In genomic region chr9:92147555-92148248, GRCm38 (mm10) we compare ENCODE assay signal across 9 mouse cellular contexts. TPM values are rescaled to one million over a fixed set of nuclear protein-coding genes. Genes with fewer than 3 reads are reported as not detected.
A peak's percentile ranks its signal among the peaks of the same experiment; 100 is the strongest.
DNase-seq lines count a peak whose midpoint lies in the region; ATAC-seq and TF ChIP-seq lines count a peak whose summit lies in the region.
"Had no signal": no experiment of that assay in that cellular context is flagged by ENCODE, and none has a peak within 500 bp of the region (broad histone marks: within the 10 kb centered on the region; RNA-seq: fewer than 3 reads in every experiment).

No protein-coding gene starts in this region.

- H3K27ac ChIP-seq in heart, embryonic 12.5 days (ENCODE audit: poor library complexity, severe bottlenecking): no peak overlapping the region
- no peak overlapping the region for H3K27ac ChIP-seq in hindbrain, postnatal 0 days
- H3K27ac ChIP-seq in midbrain, embryonic 16.5 days (ENCODE audit: low read length): no peak overlapping the region
- H3K27ac ChIP-seq in thymus, adult 2 months (ENCODE audit: control insufficient read depth, insufficient read depth, low read length): no peak overlapping the region

- TF ChIP-seq POLR2A in thymus, adult 2 months (IDR thresholded peaks at IDR 0.05; ENCODE audit: control insufficient read depth, extremely low read depth, insufficient read depth, low read length, poor library complexity): no peak

- DNase-seq in heart, adult 8-10 months (ENCODE audit: low spot score): peak; percentile 14
- DNase-seq in cerebellum, adult 8-10 months: peak; percentile 33
- peak; percentile 79 for DNase-seq in hindbrain, postnatal 0 days (ENCODE audit: low spot score)
- DNase-seq in thymus, adult 2 months: no peak
- no peak for DNase-seq in ovary, postnatal 10 days (ENCODE audit: low spot score)

- peak; percentile 69 for TF ChIP-seq CTCF in hindbrain, postnatal 0 days (IDR thresholded peaks at IDR 0.05; ENCODE audit: low read depth)
- TF ChIP-seq CTCF in thymus, adult 2 months (IDR thresholded peaks at IDR 0.05; ENCODE audit: borderline replicate concordance, control insufficient read depth, extremely low read depth, insufficient read depth, low read length, poor library complexity): no peak

- no peak for ATAC-seq in heart, embryonic 12.5 days (ENCODE audit: insufficient number of reproducible peaks, low FRiP score)
- ATAC-seq in CD4-positive, CD25-positive, alpha-beta regulatory T cell, adult 4 months: peak; percentile 97
- ATAC-seq in hindbrain, postnatal 0 days: peak; percentile 83
- ATAC-seq in midbrain, embryonic 16.5 days: peak; percentile 84

- H3K9ac ChIP-seq in heart, embryonic 12.5 days: no peak overlapping the region
- H3K9ac ChIP-seq in hindbrain, postnatal 0 days (replicated peaks; ENCODE audit: low read length): no peak overlapping the region
- H3K9ac ChIP-seq in midbrain, embryonic 16.5 days (ENCODE audit: low read depth, low read length): no peak overlapping the region

- no peak overlapping the region for H3K4me2 ChIP-seq in heart, embryonic 12.5 days
- no peak overlapping the region for H3K4me2 ChIP-seq in hindbrain, postnatal 0 days (ENCODE audit: low read depth, low read length)
- no peak overlapping the region for H3K4me2 ChIP-seq in midbrain, embryonic 16.5 days (ENCODE audit: low read length)

- H3K9me3 ChIP-seq in heart, embryonic 12.5 days (replicated peaks): no peaks in the 10 kb centered on the region
- H3K9me3 ChIP-seq in hindbrain, postnatal 0 days (ENCODE audit: low read length): no peaks in the 10 kb centered on the region
- H3K9me3 ChIP-seq in midbrain, embryonic 16.5 days (replicated peaks; ENCODE audit: control insufficient read depth, low read length, poor library complexity, severe bottlenecking): no peaks in the 10 kb centered on the region

- 19% methylated on average over 7 of the region's 7 CpGs for WGBS in heart, embryonic 12.5 days
- 20% methylated on average over 7 of the region's 7 CpGs for WGBS in hindbrain, postnatal 0 days
- 22% methylated on average over 7 of the region's 7 CpGs for WGBS in midbrain, embryonic 16.5 days
- WGBS in thymus, adult 2 months: 28% methylated on average over 7 of the region's 7 CpGs

- no peaks in the 10 kb centered on the region for H3K4me1 ChIP-seq in heart, embryonic 12.5 days (replicated peaks)
- H3K4me1 ChIP-seq in hindbrain, postnatal 0 days (ENCODE audit: insufficient read depth, low read length): no peaks in the 10 kb centered on the region
- no peaks in the 10 kb centered on the region for H3K4me1 ChIP-seq in midbrain, embryonic 16.5 days (ENCODE audit: control insufficient read depth, insufficient read depth, low read length)
- no peaks in the 10 kb centered on the region for H3K4me1 ChIP-seq in thymus, adult 2 months (replicated peaks; ENCODE audit: control insufficient read depth, insufficient read depth, low read length)

- no peaks in the 10 kb centered on the region for H3K36me3 ChIP-seq in heart, embryonic 12.5 days
- no peaks in the 10 kb centered on the region for H3K36me3 ChIP-seq in hindbrain, postnatal 0 days (ENCODE audit: insufficient read depth, low read length)
- H3K36me3 ChIP-seq in midbrain, embryonic 16.5 days (ENCODE audit: control insufficient read depth, insufficient read depth, low read length): no peaks in the 10 kb centered on the region
- H3K36me3 ChIP-seq in thymus, adult 2 months (ENCODE audit: control insufficient read depth, insufficient read depth, low read length): no peaks in the 10 kb centered on the region

- H3K4me3 ChIP-seq in heart, embryonic 12.5 days: no peak overlapping the region
- no peak overlapping the region for H3K4me3 ChIP-seq in hindbrain, postnatal 0 days (ENCODE audit: low read length)
- no peak overlapping the region for H3K4me3 ChIP-seq in midbrain, embryonic 16.5 days (ENCODE audit: low read depth, low read length)
- H3K4me3 ChIP-seq in thymus, adult 2 months (ENCODE audit: control insufficient read depth, insufficient read depth, low read length): no peak overlapping the region

- no peaks in the 10 kb centered on the region for H3K27me3 ChIP-seq in heart, embryonic 12.5 days (replicated peaks)
- no peaks in the 10 kb centered on the region for H3K27me3 ChIP-seq in hindbrain, postnatal 0 days (ENCODE audit: insufficient read depth, low read length)
- H3K27me3 ChIP-seq in midbrain, embryonic 16.5 days (ENCODE audit: control insufficient read depth, insufficient read depth, low read depth, low read length): no peaks in the 10 kb centered on the region
- H3K27me3 ChIP-seq in thymus, adult 2 months (ENCODE audit: control insufficient read depth, insufficient read depth, low read length): no peaks in the 10 kb centered on the region

RNA-seq across cellular contexts. Expression of gene Plscr5, which starts 45.0 kb away (rescaled TPM):
- total RNA-seq in heart, adult 8-10 months (2022): not detected
- polyA plus RNA-seq in heart, embryonic 12.5 days (2016; fragmentation: Nextera tagmentation; extraction: Ambion mirVana): not detected in 2 replicates
- not detected for polyA plus RNA-seq in CD4-positive, CD25-positive, alpha-beta regulatory T cell, adult 4 months (2017; shearing (Covaris generic))
- total RNA-seq in hindbrain, postnatal 0 days (2014; rRNA removed): 0.14 and 0.26 TPM in 2 replicates
- polyA plus RNA-seq in hindbrain, postnatal 0 days (2015; fragmentation: Nextera tagmentation; extraction: Ambion mirVana): 0.44 and 0.60 TPM in 2 replicates
- 0.24 and 0.45 TPM in 2 replicates for polyA plus RNA-seq in midbrain, embryonic 16.5 days (2015; fragmentation: Nextera tagmentation; extraction: Ambion mirVana)
- polyA plus RNA-seq in thymus, adult 2 months (2012; rRNA removed): 0.10 and 0.27 TPM in 2 replicates
- polyA plus RNA-seq: small intestine, adult 2 months had no signal

Comparison
In these comparisons a context has a peak if more than half of its experiments do, and no peak if none do; other contexts are left out.
1. DNase-seq: peak in heart, adult 8-10 months (single experiment), cerebellum, adult 8-10 months (single experiment) and hindbrain, postnatal 0 days (single experiment); none in thymus, adult 2 months (single experiment) and ovary, postnatal 10 days (single experiment).